Mouse (Mus musculus): ENCODE results near the gene Rnf216.
A peak's percentile ranks its signal among the peaks of the same experiment; 100 is the strongest.
"Not testable (repeated sequence)": the region's sequence is repeated elsewhere in the genome, so short reads cannot be mapped to it uniquely, and the experiment has no call there.

Rnf216 gene

GRCm38 (mm10) chr5:143112281-143113246, at the start of gene Rnf216:
Gene Rnf216 (minus strand): TSS chr5:143112994.
- DNase-seq (ENCODE audit: low spot score): peak; percentile 95

GRCm38 (mm10) chr5:143155534-143155933, 42.7 kb upstream of the Rnf216 start:
- no peak for DNase-seq (ENCODE audit: low spot score)

- DNase-seq (ENCODE audit: low spot score): no peak
Observed at GRCm38 (mm10) chr5:143153756-143154155, 41.0 kb upstream of the Rnf216 start.

GRCm38 (mm10) chr5:143150044-143150443, 37.2 kb upstream of the Rnf216 start:
- DNase-seq (ENCODE audit: low spot score): no peak

GRCm38 (mm10) chr5:143149536-143149935, 36.7 kb upstream of the Rnf216 start:
- DNase-seq (ENCODE audit: low spot score): no peak

- no peak for DNase-seq (ENCODE audit: low spot score)
Observed at GRCm38 (mm10) chr5:143148661-143149060, 35.9 kb upstream of the Rnf216 start.

GRCm38 (mm10) chr5:143147481-143147880, 34.7 kb upstream of the Rnf216 start, which contains the start of gene Olfr718-ps1:
Gene Olfr718-ps1 (minus strand): TSS chr5:143147581.
- DNase-seq (ENCODE audit: low spot score): no peak

GRCm38 (mm10) chr5:143137580-143137979, 24.8 kb upstream of the Rnf216 start:
- no peak for DNase-seq (ENCODE audit: low spot score)

- no peak for DNase-seq (ENCODE audit: low spot score)
Observed at GRCm38 (mm10) chr5:143135042-143135441, 22.2 kb upstream of the Rnf216 start.

- DNase-seq (ENCODE audit: low spot score): not testable (repeated sequence)
Observed at GRCm38 (mm10) chr5:143134216-143135010, 21.6 kb upstream of the Rnf216 start.

- no peak for DNase-seq (ENCODE audit: low spot score)
Observed at GRCm38 (mm10) chr5:143132935-143133514, 20.2 kb upstream of the Rnf216 start.

GRCm38 (mm10) chr5:143130342-143130741, 17.5 kb upstream of the Rnf216 start:
- DNase-seq (ENCODE audit: low spot score): peak; percentile 25

- no peak for DNase-seq (ENCODE audit: low spot score)
Observed at GRCm38 (mm10) chr5:143129101-143129500, 16.3 kb upstream of the Rnf216 start.

GRCm38 (mm10) chr5:143127837-143128236, 15.0 kb upstream of the Rnf216 start:
- no peak for DNase-seq (ENCODE audit: low spot score)

GRCm38 (mm10) chr5:143126908-143127307, 14.1 kb upstream of the Rnf216 start:
- no peak for DNase-seq (ENCODE audit: low spot score)

GRCm38 (mm10) chr5:143126089-143126488, 13.3 kb upstream of the Rnf216 start:
- no peak for DNase-seq (ENCODE audit: low spot score)

GRCm38 (mm10) chr5:143125601-143126000, 12.8 kb upstream of the Rnf216 start:
- peak; percentile 24 for DNase-seq (ENCODE audit: low spot score)

GRCm38 (mm10) chr5:143124805-143125378, 12.1 kb upstream of the Rnf216 start:
- no peak for DNase-seq (ENCODE audit: low spot score)

GRCm38 (mm10) chr5:143122673-143123072, 9.9 kb upstream of the Rnf216 start:
- no peak for DNase-seq (ENCODE audit: low spot score)

- DNase-seq (ENCODE audit: low spot score): no peak
Observed at GRCm38 (mm10) chr5:143122125-143122524, 9.3 kb upstream of the Rnf216 start.

GRCm38 (mm10) chr5:143106842-143107241, 6.0 kb downstream of the Rnf216 start:
- no peak for DNase-seq (ENCODE audit: low spot score)

GRCm38 (mm10) chr5:143103231-143103630, 9.6 kb downstream of the Rnf216 start:
- DNase-seq (ENCODE audit: low spot score): no peak

All from embryo, embryonic 10.5 days (tissue).